Mouse (Mus musculus) liver, adult 2 months (tissue): ENCODE measurements around the gene Lmbrd1.

ENCODE experiments used
- CTCF ChIP-seq: fragments of 200-500 bp; IDR thresholded peaks from 2 replicates; pipeline ENCODE4 v1.5.1; 2011; ENCODE audit warnings: low read depth, low read length, control low read depth
- POLR2A ChIP-seq: fragments of 200-500 bp; IDR thresholded peaks from 2 replicates; pipeline ENCODE4 v1.6.1; 2011; ENCODE audit warnings: low read length, control low read depth; ENCODE audit not compliant: insufficient read depth; ENCODE audit errors: extremely low read depth

GRCm38 (mm10) chr1:24743191-24743924, 64.9 kb downstream of the Lmbrd1 start:
- no peak for TF ChIP-seq CTCF
- TF ChIP-seq POLR2A: no peak
